Mouse (Mus musculus): ENCODE measurements at regions not wholly inside any gene's neighbourhood (a gene's known extent, or its start where the extent isn't known, plus 50 kb on each side); places are given as distances from the start of the nearest gene placed in this dataset.

DNA sequence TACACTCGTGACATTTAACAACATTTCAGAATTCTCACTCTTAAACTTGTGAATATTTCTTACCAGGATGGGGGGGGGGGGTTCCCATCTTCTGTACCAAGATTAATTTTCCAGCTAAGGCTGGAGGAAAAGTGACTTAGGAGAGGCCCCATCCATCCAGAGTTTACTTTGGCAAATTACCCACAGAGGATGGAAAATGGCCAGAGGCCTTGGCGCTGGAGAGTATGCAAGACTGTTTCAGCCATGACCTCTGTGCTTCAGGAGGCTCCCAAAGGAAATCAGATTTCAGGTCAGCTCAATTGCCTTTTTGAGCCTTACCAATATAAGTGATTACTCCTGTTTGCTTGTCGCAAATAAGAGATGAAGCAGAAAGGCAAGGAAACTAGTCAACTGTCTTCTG, 143.4 kb upstream of the F930015N05Rik start:
- DNase-seq, result no peak

DNA sequence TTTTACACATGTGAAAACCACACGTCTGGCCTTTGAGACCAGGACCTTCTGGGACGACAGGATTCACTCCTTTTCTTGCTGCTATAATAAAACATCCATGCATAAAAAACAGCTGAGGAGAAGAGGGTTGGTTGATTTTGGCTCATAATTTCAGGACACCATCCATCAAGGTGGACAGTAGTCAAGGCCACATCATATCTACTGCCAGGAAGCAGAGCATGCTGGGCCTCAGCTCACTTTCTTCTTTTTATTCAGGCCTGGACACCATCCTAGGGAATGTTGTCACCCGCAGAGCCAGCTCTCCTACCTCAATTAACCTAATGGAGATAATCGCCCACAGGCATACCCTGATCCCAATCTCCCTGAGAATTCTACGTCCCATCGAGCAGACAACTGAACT, 149.6 kb upstream of the F930015N05Rik start:
- no peak for DNase-seq

DNA sequence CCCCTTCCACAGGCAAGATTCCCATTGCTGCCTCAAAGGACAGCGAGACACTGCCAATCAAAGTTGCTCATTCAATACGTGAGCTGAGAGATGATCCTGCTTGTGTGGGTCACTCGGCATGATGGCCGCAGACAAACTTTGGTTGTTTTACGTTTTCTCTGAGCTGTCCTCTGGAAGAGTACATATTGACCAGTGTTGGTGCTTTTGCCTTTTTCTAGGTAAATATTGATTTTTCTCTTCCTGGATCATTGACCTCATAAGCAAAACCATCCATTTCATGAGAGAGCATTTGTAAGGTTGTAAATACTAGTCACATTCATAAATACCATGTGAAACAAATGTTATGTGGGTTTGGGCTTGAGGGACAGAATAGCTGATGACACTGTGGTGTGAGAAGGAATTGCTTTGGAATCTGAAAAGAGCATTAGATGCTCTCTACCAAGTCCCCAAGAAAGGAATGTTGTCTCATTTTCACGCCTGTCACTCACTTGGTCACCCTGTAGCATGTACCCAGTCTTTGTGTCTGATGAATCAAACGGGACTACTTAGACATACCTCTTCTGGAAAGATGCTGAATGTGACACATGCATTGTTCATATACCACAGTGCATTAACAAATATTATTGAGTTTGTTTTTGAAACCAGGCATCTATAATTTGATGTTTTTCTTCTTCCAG, 150.7 kb upstream of the F930015N05Rik start:
- no peak for DNase-seq

DNA sequence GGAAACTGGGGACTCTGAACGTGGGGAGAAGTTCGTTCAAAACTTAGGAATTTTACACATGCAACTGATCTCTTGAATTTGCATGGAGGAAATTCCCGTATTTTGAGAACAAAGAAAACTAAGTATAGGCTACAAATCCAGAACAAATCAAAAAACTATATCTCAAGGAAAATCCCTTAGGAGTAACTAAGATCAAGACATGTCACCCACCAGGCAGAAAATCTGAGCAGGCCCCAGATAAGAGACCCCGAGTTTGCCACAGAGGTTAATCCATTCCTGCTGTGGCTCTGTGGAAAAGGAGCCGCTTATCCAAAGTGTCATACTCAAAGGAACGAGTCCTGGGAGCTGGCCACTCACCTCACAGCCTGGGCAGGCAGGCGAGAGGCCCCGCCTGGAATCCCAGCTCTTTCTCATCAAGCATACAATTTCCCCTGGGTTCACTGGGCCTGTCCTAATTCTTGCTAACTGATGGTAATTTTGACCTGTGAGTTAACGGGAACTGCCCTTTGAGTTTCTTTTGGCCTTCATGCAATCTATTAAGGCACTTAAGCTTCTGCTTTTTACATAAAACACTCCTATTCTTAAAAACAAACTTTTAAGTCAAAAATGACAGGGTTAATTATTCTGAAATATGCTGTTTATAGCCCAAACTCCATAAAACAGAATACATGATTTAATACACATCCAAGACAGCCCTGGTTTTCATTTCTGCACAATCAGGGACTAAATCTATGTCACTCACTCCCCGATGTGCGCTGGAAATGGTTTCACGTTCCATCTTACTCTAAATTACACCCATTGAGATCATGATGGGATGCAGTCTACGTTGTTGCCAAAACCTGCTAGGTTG, 151.5 kb upstream of the F930015N05Rik start:
- no peak for DNase-seq

- DNase-seq, result peak in 1 of 2 experiments; percentile 14
Measured at GRCm38 (mm10) chr11:64588601-64588989, 152.1 kb upstream of the F930015N05Rik start.

DNA sequence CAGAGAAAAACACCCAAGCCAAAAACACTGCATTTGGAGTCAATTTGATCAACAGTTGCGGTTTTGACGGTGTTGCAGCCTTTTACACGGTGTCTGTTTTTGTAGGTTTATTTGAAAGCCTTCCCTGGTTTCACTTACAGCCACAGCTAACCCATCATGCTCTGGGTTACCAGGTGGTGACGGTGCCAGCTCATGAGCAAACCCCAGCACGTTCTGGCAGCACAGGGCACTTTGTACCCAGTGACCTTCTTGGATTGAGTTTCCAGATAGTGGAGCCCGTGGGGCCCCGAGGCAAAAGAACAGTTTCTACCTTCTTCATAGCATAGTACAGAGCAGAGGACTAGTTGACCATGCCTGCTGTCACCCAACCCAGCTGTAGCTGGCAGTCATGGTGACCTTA, 152.6 kb upstream of the F930015N05Rik start:
- peak in 1 of 2 experiments; percentile 8 for DNase-seq

DNA sequence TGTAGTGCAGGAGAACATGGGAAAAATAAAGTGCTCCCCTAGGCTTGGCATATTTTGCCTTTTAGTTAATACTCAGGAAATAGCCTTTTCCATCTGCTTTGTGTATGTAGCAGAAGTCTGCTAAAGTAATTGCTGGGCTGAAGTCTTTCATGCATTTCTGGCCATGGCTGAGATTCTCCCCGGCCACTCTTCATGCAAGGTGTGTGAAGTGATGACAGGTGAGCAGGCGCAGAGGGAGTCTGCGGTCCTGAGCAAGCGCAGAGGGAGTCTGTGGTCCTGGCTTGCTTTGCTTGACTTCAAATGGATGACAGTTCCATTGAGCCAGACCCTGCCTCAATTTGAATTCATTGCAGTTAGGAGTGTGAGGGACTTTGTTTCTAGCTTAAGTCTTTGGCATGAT, 153.6 kb upstream of the F930015N05Rik start:
- DNase-seq, result no peak

DNA sequence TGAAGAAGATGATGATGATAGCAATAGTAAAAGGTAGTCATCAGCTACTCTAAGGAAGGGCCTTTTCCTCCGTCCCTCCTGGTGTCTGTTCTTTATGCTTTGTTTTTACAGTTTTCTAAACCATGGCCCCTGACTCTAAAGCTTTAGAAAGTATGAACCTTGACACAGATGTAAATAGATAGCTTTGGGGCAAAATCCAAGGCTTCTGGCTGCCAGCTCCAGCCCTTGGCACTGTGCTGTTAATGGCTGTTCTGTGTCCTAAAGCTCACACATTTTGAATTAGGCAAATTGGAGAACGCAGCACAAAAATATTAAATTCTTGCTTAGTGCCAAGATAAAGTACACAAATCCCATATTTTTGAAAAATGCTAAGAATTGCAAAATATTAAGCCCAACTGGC, 155.8 kb upstream of the F930015N05Rik start:
- no peak for DNase-seq

GRCm38 (mm10) chr11:64597305-64597704, 160.9 kb upstream of the F930015N05Rik start:
- DNase-seq, result no peak

DNA sequence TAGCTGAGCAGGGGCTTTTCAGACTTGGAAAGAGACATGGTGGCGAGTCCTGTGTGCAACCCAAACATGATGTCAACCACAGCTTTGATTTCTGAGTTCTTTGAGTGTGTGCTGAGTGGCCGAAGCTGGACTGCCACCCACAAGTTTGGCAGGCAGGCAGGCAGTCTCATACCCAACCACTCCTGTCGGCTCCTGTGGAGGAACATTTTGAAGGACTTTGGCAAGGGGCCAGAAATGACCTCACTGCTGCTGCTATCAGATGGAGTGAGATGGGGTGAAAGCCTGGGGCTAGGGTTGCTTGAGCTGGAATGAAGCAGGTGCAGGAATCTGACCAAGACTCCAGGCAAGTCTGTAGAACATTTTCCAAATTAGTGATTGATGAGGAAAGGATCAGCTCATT, 162.7 kb upstream of the F930015N05Rik start:
- DNase-seq, result peak; percentile 48 to 68

GRCm38 (mm10) chr11:64600201-64601102, 164.0 kb upstream of the F930015N05Rik start:
- peak in 1 of 2 experiments; percentile 2 for DNase-seq

GRCm38 (mm10) chr11:64609043-64609442, 172.6 kb upstream of the F930015N05Rik start:
- DNase-seq, result no peak

DNA sequence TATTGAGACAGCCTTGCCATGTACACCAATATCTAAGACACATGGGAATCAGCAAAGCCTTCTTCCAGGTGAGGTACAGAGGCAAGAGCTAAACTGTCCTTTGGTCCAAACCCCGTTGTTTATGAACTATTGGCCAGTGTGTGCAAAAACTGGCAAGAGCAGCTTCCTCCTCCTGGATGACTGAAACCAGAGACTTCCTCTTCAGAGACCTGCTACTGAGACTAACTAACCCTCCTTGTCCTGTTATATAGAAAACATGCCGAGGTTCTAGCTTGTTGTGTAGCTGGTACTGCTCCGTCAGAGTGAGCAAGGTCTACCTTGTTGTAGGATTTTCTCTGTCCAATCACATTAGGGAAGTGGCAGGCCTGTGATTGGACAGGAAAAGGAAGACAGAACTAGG, 174.3 kb upstream of the F930015N05Rik start:
- no peak for DNase-seq

DNA sequence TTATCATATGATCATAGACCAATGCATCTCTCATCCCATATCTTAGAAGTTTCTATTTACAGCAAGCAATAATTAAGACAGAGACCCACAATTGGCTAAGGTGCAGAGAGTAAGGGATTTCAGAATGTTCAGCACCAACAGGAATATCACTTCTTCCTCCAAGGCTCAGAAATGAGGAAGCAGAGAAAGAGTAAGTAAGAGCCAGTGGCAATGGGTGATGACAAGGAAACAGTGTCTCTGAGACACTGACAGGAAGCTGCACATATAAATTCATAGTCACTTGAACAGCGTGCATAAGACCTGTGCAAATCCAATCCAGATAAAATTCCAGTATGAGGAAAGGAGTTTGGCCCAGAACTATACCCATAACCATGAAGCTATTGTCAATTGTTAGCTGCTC, 178.7 kb upstream of the F930015N05Rik start:
- DNase-seq, result no peak

DNA sequence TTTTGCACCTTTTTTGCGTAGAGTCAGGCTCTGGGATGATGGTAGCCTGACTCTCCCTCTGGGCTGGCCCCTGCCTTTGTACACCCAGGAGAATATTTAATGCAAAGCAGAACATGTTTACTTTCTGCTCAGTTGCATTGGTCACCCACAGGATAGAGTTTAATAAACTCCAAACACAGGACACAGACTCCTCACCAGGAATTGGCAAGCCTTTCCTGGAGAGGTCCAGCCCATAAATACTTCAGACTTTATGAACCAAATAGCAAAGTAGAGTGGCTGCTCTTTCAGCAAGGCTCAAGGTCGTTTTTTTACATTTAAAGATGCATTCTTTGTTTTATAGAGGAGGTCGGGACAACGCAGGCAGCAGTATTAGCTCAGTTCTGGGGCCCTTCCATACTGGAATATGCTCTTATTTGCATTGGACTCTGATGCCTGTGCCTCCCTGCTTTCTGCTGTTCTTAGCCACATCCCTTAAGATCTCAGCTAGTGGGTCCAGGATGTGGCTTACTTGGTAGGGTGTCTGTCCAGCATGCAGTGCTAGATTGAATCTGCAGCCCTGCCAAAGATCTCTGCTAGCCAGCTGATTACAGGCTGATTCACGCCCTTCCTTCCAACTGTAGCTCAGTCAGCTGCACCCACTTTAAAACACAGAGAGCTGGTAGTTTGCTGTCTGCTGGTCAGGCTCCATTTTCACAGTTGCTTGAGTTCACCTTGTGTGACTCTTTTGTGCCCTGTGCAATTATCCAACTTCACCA, 182.4 kb upstream of the F930015N05Rik start:
- DNase-seq, result no peak

DNA sequence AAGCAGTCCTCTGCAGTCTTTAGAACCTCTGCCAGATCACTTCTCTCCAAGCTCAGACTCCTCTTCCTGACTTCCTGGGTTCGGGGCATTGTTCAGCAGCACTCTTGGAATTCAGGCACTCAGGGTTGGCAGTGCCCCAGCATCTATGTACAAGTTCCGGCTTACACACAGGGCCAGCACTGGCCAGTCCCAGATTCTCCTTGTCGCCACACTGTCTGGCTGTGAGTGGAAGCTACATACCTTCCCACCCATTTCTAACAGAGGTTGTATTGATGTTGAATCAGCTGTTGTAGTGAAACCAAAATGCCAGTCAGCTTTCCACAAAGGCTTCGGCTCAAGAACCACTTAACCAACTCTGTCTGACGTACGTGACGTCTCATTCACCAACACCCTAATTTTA, 190.7 kb upstream of the F930015N05Rik start:
- no peak for DNase-seq

DNA sequence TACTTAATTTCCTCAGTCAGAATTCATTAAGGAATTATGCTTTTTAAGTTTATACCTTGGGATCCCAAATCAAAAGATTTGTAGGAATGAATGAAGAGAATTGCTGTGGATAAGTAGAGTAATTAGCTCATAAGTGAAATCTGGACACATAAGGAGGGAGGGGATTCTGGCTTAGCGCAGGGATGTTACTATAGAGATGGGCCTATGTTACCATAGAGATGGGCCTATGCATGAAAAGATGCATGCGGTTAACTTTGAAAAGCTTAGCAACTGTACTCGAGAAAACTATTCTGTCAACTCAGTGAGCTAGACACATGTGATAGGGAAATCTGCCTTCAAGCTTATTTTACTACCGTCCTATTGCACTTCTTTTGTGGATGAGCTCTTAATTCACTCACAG, 204.5 kb upstream of the F930015N05Rik start:
- no peak for DNase-seq

DNA sequence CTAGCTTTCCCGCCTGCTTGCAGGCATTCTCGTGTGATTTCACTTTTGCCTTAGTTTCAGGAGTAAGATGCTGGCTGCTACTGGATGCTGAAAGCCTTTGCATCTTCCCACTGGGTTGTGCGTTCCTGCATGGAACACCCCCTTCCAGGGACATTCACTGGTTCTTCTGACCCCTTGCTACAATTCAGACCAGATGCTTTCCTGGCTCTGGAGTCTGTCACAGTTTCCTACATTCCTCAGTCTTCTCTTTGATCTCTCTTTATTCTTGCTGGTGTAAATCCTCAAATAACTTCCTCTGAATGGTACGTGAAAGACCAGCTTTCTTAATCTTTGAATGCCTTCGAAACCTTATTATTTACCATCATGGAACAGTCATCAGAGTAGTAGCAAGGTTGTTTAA, 206.7 kb upstream of the F930015N05Rik start:
- DNase-seq, result no peak

- no peak for DNase-seq
Measured at GRCm38 (mm10) chr11:64647938-64648337, 211.5 kb upstream of the F930015N05Rik start.

GRCm38 (mm10) chr11:64650571-64651282, 214.3 kb upstream of the F930015N05Rik start:
- no peak for DNase-seq

GRCm38 (mm10) chr11:64652811-64653210, 216.4 kb upstream of the F930015N05Rik start:
- no peak for DNase-seq

DNA sequence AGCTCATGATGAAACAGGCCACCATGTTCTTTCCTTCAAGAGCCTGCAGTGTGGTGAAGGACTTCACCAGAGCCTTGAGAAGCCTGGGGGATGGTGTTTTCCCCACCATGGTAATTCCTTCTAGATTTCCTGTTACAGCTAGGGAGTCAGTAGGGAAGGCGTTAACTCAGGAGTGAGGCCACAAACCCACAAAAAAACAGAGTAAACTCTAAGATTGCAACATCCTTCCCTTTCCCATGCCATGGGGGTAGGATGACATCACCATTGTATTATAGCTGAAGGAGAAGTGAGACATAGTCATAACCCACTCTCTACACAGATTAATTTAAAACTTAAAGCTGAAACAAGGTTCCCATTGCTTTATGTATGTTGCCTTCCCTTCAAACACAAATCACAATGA, 218.7 kb upstream of the F930015N05Rik start:
- no peak for DNase-seq
